Mouse (Mus musculus): ENCODE measurements around the gene Obsl1. TPM values are rescaled to one million over a fixed set of nuclear protein-coding genes. Genes with fewer than 3 reads are reported as not detected.

Gene Obsl1
- total and polyA plus RNA-seq, 3 experiments: 0.47 to 0.84 TPM; not detected in 1

GRCm38 (mm10) chr1:75450314-75451005 is 55.8 kb downstream of the Obsl1 start, which contains the start of gene Asic4:
Asic4 (plus strand) TSS chr1:75450436.
- in situ Hi-C loops (cut with MboI; ENCODE audit: low pct_ligation_motif_present, low pct_unique_long_range_greater_than_20kb, low sequenced_read_pairs) (loop anchor here (25.0 kb wide), 1 partner anchor 513 kb away; the partner anchor contains the start of gene Cfap65), dilution Hi-C loops (cut with MboI; ENCODE audit: extremely low pct_ligation_motif_present, extremely low pct_unique_long_range_greater_than_20kb, low sequenced_read_pairs) (no loop called here)
- no peaks in the 10 kb centered on the region for H3K9me3 ChIP-seq (replicated peaks; ENCODE audit: low read length)
- H3K4me1 ChIP-seq (ENCODE audit: control insufficient read depth in 1 of 2, insufficient read depth in 2 of 2): peaks cover 18 to 32% of the 10 kb centered on the region in 2 experiments
- H3K27me3 ChIP-seq (replicated peaks): peaks cover 89% of the 10 kb centered on the region
- no peak for DNase-seq (ENCODE audit: extremely low read depth)
- TF ChIP-seq MAX (IDR thresholded peaks at IDR 0.05; ENCODE audit: low read length) (no peak), NRF1 (IDR thresholded peaks at IDR 0.05; ENCODE audit: low read depth, low read length) (no peak), USF2 (conservative IDR thresholded peaks at IDR 0.05; ENCODE audit: low read depth, low read length) (no peak), JUND (conservative IDR thresholded peaks at IDR 0.05; ENCODE audit: low read depth, low read length) (no peak), MXI1 (IDR thresholded peaks at IDR 0.05; ENCODE audit: low read depth, low read length) (no peak), ETS1 (conservative IDR thresholded peaks at IDR 0.05; ENCODE audit: low read depth, low read length) (no peak), E2F4 (IDR thresholded peaks at IDR 0.05; ENCODE audit: insufficient replicate concordance, low read depth, low read length) (no peak), GABPA (IDR thresholded peaks at IDR 0.05; ENCODE audit: insufficient replicate concordance, low read depth, low read length) (no peak), ZKSCAN1 (IDR thresholded peaks at IDR 0.05; ENCODE audit: borderline replicate concordance, low read depth, low read length) (no peak), TCF12 (IDR thresholded peaks at IDR 0.05; ENCODE audit: low read depth, low read length) (no peak), SIN3A (IDR thresholded peaks at IDR 0.05; ENCODE audit: low read length) (no peak), EP300 (IDR thresholded peaks at IDR 0.05; ENCODE audit: low read length) (no peak), KAT2A (IDR thresholded peaks at IDR 0.05; ENCODE audit: insufficient replicate concordance, low read length) (no peak), RAD21 (IDR thresholded peaks at IDR 0.05; ENCODE audit: low read depth, low read length) (no peak), IRF4 (IDR thresholded peaks at IDR 0.05; ENCODE audit: low read depth, low read length) (no peak)
- H3K4me2 ChIP-seq (ENCODE audit: insufficient read depth, low read depth, poor library complexity, severe bottlenecking): no peak within 1 kb of the TSS
- H3K4me3 ChIP-seq (replicated peaks in 1 of 3; ENCODE audit: low read depth in 2 of 3, low read length in 2 of 3, poor library complexity in 1 of 3): no peak within 1 kb of the TSS
- H3K36me3 ChIP-seq (replicated peaks in 1 of 2; ENCODE audit: control insufficient read depth in 1 of 2, insufficient read depth in 1 of 2, low read length in 1 of 2): no peaks in the 10 kb centered on the region
- H3K27ac ChIP-seq (ENCODE audit: insufficient read depth, low read depth): no peak within 1 kb of the TSS
- no peaks in the 10 kb centered on the region for H3K79me2 ChIP-seq (replicated peaks; ENCODE audit: control insufficient read depth, extremely low read depth, insufficient read depth, poor library complexity, severe bottlenecking)
- no peak within 1 kb of the TSS for H3K9ac ChIP-seq (ENCODE audit: insufficient read depth, low read depth)

GRCm38 (mm10) chr1:75449377-75450135 is 56.7 kb downstream of the Obsl1 start:
- Histone ChIP-seq H3K9me3 (replicated peaks; ENCODE audit: low read length) (no peaks in the 10 kb centered on the region), H3K36me3 (replicated peaks in 1 of 2; ENCODE audit: control insufficient read depth in 1 of 2, insufficient read depth in 1 of 2, low read length in 1 of 2) (no peaks in the 10 kb centered on the region), H3K4me3 (replicated peaks in 1 of 3; ENCODE audit: low read depth in 2 of 3, low read length in 2 of 3, poor library complexity in 1 of 3) (no peak overlapping the region), H3K4me1 (ENCODE audit: control insufficient read depth in 1 of 2, insufficient read depth in 2 of 2) (peaks cover 18 to 32% of the 10 kb centered on the region in 2 experiments), H3K79me2 (replicated peaks; ENCODE audit: control insufficient read depth, extremely low read depth, insufficient read depth, poor library complexity, severe bottlenecking) (no peaks in the 10 kb centered on the region), H3K27ac (ENCODE audit: insufficient read depth, low read depth) (no peak overlapping the region), H3K27me3 (replicated peaks) (peaks cover 81% of the 10 kb centered on the region), H3K9ac (ENCODE audit: insufficient read depth, low read depth) (no peak overlapping the region), H3K4me2 (ENCODE audit: insufficient read depth, low read depth, poor library complexity, severe bottlenecking) (no peak overlapping the region)
- TF ChIP-seq ETS1 (conservative IDR thresholded peaks at IDR 0.05; ENCODE audit: low read depth, low read length) (no peak), PAX5 (IDR thresholded peaks at IDR 0.05; ENCODE audit: low read length) (no peak), SIN3A (IDR thresholded peaks at IDR 0.05; ENCODE audit: low read length) (no peak), ZNF384 (IDR thresholded peaks at IDR 0.05; ENCODE audit: low read depth, low read length) (no peak), NRF1 (IDR thresholded peaks at IDR 0.05; ENCODE audit: low read depth, low read length) (no peak), SMC3 (IDR thresholded peaks at IDR 0.05; ENCODE audit: low read depth, low read length) (no peak), RAD21 (IDR thresholded peaks at IDR 0.05; ENCODE audit: low read depth, low read length) (no peak), BHLHE40 (IDR thresholded peaks at IDR 0.05; ENCODE audit: low read depth, low read length) (no peak), JUND (conservative IDR thresholded peaks at IDR 0.05; ENCODE audit: low read depth, low read length) (no peak), POLR2A (IDR thresholded peaks at IDR 0.05; ENCODE audit: low read depth, low read length) (no peak), CHD1 (IDR thresholded peaks at IDR 0.05; ENCODE audit: low read depth, low read length) (no peak), POLR2AphosphoS2 (IDR thresholded peaks at IDR 0.05; ENCODE audit: low read depth, low read length) (no peak), JUN (IDR thresholded peaks at IDR 0.05; ENCODE audit: insufficient read depth, low read depth, low read length) (no peak)
- in situ Hi-C loops (cut with MboI; ENCODE audit: low pct_ligation_motif_present, low pct_unique_long_range_greater_than_20kb, low sequenced_read_pairs) (loop anchor here (25.0 kb wide), 1 partner anchor 512 kb away; the partner anchor contains the start of gene Cfap65), dilution Hi-C loops (cut with MboI; ENCODE audit: extremely low pct_ligation_motif_present, extremely low pct_unique_long_range_greater_than_20kb, low sequenced_read_pairs) (no loop called here)
- no peak for DNase-seq (ENCODE audit: extremely low read depth)
